Mouse (Mus musculus) heart, adult 2 months (tissue): ENCODE data around the gene Specc1.

Source experiments
- CTCF ChIP-seq: fragments of 200-600 bp; IDR thresholded peaks from 2 replicates; pipeline ENCODE4 v1.8.1; 2022; ENCODE audit warnings: antibody characterized with exemption, mild to moderate bottlenecking, moderate library complexity
- POLR2A ChIP-seq: fragments of 200-500 bp; IDR thresholded peaks from 2 replicates; pipeline ENCODE4 v1.6.1; 2011; ENCODE audit warnings: mild to moderate bottlenecking, low read depth, low read length, control low read depth; ENCODE audit not compliant: insufficient read depth

DNA sequence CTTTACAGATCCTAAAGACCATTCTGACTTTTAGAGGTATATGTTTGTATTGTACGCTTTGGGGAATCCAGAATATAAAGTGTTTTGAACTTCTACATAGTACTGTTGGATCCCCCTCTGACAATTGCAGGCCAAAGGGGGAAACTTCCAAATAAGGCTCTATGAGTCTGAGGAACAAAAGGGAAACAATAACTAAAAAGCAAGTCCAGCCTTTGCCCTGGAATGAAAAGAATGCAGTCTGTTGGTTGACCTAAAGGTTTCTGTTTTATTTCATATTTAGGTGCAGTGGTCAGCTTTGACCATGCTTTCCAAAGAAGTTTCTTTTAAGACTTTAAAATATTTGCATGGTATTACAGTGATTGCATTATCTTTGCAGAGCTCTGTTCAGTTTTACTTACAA, 130.5 kb downstream of the Specc1 start:
- no peak for TF ChIP-seq POLR2A
- TF ChIP-seq CTCF: no peak
